Mouse (Mus musculus) forebrain, embryonic 15.5 days (tissue): Measurements from ENCODE around the gene Sort1. TPM values are rescaled to one million over a fixed set of nuclear protein-coding genes. Genes with fewer than 3 reads are reported as not detected.

Source experiments
- ATAC-seq: fragments of 200-750 bp; cut with Nextera tagmentation; replicated peaks from 2 replicates; pipeline ENCODE4 v1.8.0; 2017; ENCODE audit warnings: mild to moderate bottlenecking, moderate TSS enrichment, moderate library complexity
- H3K27ac ChIP-seq: fragments of 300-500 bp; sonication (generic); replicated peaks from 2 replicates; pipeline ENCODE4 v1.5.1; 2015; ENCODE audit warnings: mild to moderate bottlenecking, inconsistent platforms
- H3K27me3 ChIP-seq: fragments of 300-500 bp; sonication (generic); 2 replicates; pipeline ENCODE4 v1.6.1; 2015; ENCODE audit warnings: inconsistent platforms
- H3K36me3 ChIP-seq: fragments of 300-500 bp; sonication (generic); 2 replicates; pipeline ENCODE4 v1.6.1; 2015; ENCODE audit warnings: mild to moderate bottlenecking, inconsistent platforms
- H3K4me1 ChIP-seq: fragments of 300-500 bp; sonication (generic); 2 replicates; pipeline ENCODE4 v1.6.1; 2015; ENCODE audit warnings: inconsistent platforms
- H3K4me2 ChIP-seq: fragments of 300-500 bp; sonication (generic); replicated peaks from 2 replicates; pipeline ENCODE4 v1.6.1; 2015; ENCODE audit warnings: mild to moderate bottlenecking, inconsistent platforms
- H3K4me3 ChIP-seq: fragments of 300-500 bp; sonication (generic); 2 replicates; pipeline ENCODE4 v1.5.1; 2015; ENCODE audit warnings: mild to moderate bottlenecking, inconsistent platforms
- H3K9ac ChIP-seq: fragments of 300-500 bp; sonication (generic); replicated peaks from 2 replicates; pipeline ENCODE4 v1.6.1; 2015; ENCODE audit warnings: mild to moderate bottlenecking, inconsistent platforms
- H3K9me3 ChIP-seq: fragments of 300-500 bp; sonication (generic); 2 replicates; pipeline ENCODE4 v1.6.1; 2016; ENCODE audit warnings: inconsistent platforms
- WGBS: fragments of 180-500 bp; shearing (Covaris S2); methylation state at CpG from one replicate; pipeline ENCODE4 v1.1.7; 2015; ENCODE audit warnings: mixed read lengths; 5-methylcytosine and 5-hydroxymethylcytosine counted together
- polyA plus RNA-seq: library from polyadenylated mRNA; unstranded; fragments of >200 nt; fragmentation: Nextera tagmentation; extraction: Ambion mirVana; gene quantifications from 2 replicates; pipeline ENCODE4 v1.2.1, GENCODE M21; 2015

Gene Sort1
- polyA plus RNA-seq, 1 experiment from 2014 or later, result 25.7 TPM

- H3K9me3 ChIP-seq, result no peaks in the 10 kb centered on the region
- H3K4me2 ChIP-seq, result no peak overlapping the region
- H3K36me3 ChIP-seq, result no peaks in the 10 kb centered on the region
- H3K27me3 ChIP-seq, result no peaks in the 10 kb centered on the region
- peak overlapping the region; percentile 66 for H3K27ac ChIP-seq
- ATAC-seq, result no peak
- H3K4me3 ChIP-seq, result no peak overlapping the region
- no peak overlapping the region for H3K9ac ChIP-seq
- H3K4me1 ChIP-seq, result peaks cover 36% of the 10 kb centered on the region
- WGBS, result 59% methylated on average over 7 of the region's 7 CpGs
Observed at GRCm38 (mm10) chr3:108378875-108379663, 95.2 kb downstream of the Sort1 start.

DNA sequence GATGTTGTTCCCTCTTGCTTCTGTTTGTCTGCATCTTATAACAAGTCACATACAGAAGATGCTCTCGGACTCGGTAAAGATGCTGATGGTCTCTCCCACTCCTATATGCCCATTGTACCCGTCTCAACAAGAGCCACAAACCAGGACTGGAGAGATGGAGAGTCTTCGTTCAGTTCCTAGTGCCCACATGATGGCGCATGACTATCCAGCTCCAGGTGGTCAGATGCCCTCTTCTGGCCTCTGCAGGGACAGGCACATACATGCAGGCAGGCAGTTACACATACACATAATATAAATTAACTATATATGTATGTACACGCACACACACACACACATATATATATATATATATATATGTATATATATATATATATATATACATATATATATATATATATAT, 96.8 kb downstream of the Sort1 start:
- no peak overlapping the region for H3K4me3 ChIP-seq
- no peaks in the 10 kb centered on the region for H3K9me3 ChIP-seq
- no peak for ATAC-seq
- no peaks in the 10 kb centered on the region for H3K36me3 ChIP-seq
- no peak overlapping the region for H3K27ac ChIP-seq
- H3K9ac ChIP-seq, result no peak overlapping the region
- H3K4me1 ChIP-seq, result peaks cover 49% of the 10 kb centered on the region
- no peaks in the 10 kb centered on the region for H3K27me3 ChIP-seq
- no peak overlapping the region for H3K4me2 ChIP-seq
- WGBS, result 72% methylated on average over 6 of the region's 6 CpGs

DNA sequence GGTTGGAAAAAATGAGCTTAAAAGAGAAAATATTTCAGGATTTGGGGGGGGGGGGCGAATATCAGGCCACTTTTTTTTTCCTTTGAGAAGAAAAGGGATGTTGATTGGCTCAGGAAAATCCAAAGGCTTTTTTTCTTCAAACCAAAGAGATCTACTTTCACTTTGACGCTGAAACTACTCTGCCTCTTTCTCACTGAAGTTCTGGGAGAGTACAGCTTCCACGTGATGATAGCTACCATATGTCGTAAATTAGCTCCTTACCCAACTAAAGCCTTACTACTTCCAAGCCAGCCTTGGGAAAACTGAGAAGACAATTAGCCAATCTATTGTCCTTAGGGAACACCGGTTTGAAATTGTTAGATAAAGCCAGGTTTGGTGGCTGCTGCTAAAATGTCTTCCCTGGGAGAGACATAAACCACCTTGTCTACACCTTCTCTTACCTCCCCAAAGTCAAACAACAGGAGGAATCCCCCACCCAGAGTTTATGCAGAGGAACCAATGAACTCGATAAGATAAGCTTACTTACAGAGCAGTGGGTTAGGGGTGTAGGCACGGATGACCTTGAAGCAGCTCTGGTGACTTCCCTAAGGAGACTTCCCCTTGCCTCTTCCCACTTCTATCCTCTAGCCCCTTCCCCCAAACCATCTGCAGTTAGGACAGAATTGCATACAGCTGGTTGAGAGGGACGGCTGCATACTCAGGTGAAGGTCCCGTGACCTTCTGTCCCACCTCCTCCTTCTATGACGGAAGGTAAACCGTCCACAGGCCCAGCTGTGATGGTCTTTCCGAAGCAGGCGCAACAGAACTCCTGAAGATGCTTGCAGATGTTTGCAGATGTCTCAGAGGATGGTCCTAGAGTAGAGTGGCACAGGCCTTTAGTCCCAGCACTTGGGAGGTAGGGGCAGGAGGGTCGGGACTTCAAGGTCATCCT, 98.3 kb downstream of the Sort1 start:
- H3K4me2 ChIP-seq, result no peak overlapping the region
- ATAC-seq, result no peak
- 77% methylated on average over 14 of the region's 14 CpGs for WGBS
- H3K9me3 ChIP-seq, result no peaks in the 10 kb centered on the region
- H3K36me3 ChIP-seq, result no peaks in the 10 kb centered on the region
- no peak overlapping the region for H3K9ac ChIP-seq
- H3K27ac ChIP-seq, result no peak overlapping the region
- H3K4me3 ChIP-seq, result no peak overlapping the region
- H3K27me3 ChIP-seq, result no peaks in the 10 kb centered on the region
- H3K4me1 ChIP-seq, result peaks cover 49% of the 10 kb centered on the region

- Histone ChIP-seq H3K9ac (peak within 1 kb of the TSS; percentile 68), H3K4me3 (peak within 1 kb of the TSS; percentile 82), H3K27me3 (no peaks in the 10 kb centered on the region), H3K4me2 (peak within 1 kb of the TSS; percentile 67), H3K9me3 (no peaks in the 10 kb centered on the region), H3K4me1 (peaks cover 50% of the 10 kb centered on the region), H3K27ac (peak within 1 kb of the TSS; percentile 77), H3K36me3 (no peaks in the 10 kb centered on the region)
- peak; percentile 91 for ATAC-seq
- under 1% methylated on average over 44 of the region's 44 CpGs for WGBS
Observed at GRCm38 (mm10) chr3:108383485-108384354, 99.8 kb downstream of the Sort1 start, which contains the start of gene Psrc1. Psrc1 (plus strand) TSS chr3:108383839.

- Histone ChIP-seq H3K36me3 (no peaks in the 10 kb centered on the region), H3K4me3 (peak overlapping the region; percentile 82), H3K27me3 (no peaks in the 10 kb centered on the region), H3K27ac (no peak overlapping the region), H3K4me1 (peaks cover 51% of the 10 kb centered on the region), H3K9ac (peak overlapping the region; percentile 68), H3K4me2 (peak overlapping the region; percentile 67), H3K9me3 (no peaks in the 10 kb centered on the region)
- ATAC-seq, result no peak
- WGBS, result 37% methylated on average over 2 of the region's 2 CpGs
Observed at GRCm38 (mm10) chr3:108384425-108384824, 100.5 kb downstream of the Sort1 start.

- Histone ChIP-seq H3K4me2 (no peak overlapping the region), H3K9ac (no peak overlapping the region), H3K9me3 (no peaks in the 10 kb centered on the region), H3K27me3 (no peaks in the 10 kb centered on the region), H3K4me3 (no peak overlapping the region), H3K4me1 (peaks cover 41% of the 10 kb centered on the region), H3K27ac (no peak overlapping the region; the same call in 1 of the 2 replicates), H3K36me3 (no peaks in the 10 kb centered on the region)
- WGBS, result 91% methylated on average over 10 of the region's 10 CpGs
- ATAC-seq, result no peak
Observed at GRCm38 (mm10) chr3:108386186-108386585, 102.3 kb downstream of the Sort1 start.

- peak overlapping the region; percentile 68 for H3K27ac ChIP-seq
- no peak overlapping the region for H3K4me2 ChIP-seq
- peaks cover 21% of the 10 kb centered on the region for H3K4me1 ChIP-seq
- ATAC-seq, result peak; percentile 74
- H3K9ac ChIP-seq, result no peak overlapping the region
- WGBS, result under 1% methylated on average over 5 of the region's 5 CpGs
- H3K9me3 ChIP-seq, result no peaks in the 10 kb centered on the region
- no peak overlapping the region for H3K4me3 ChIP-seq
- peaks cover 23% of the 10 kb centered on the region for H3K36me3 ChIP-seq
- H3K27me3 ChIP-seq, result no peaks in the 10 kb centered on the region
Observed at GRCm38 (mm10) chr3:108389111-108389545, 105.2 kb downstream of the Sort1 start.

GRCm38 (mm10) chr3:108392299-108392698, 108.4 kb downstream of the Sort1 start:
- Histone ChIP-seq H3K36me3 (peaks cover 53% of the 10 kb centered on the region), H3K9me3 (no peaks in the 10 kb centered on the region), H3K4me2 (no peak overlapping the region), H3K4me3 (no peak overlapping the region), H3K27ac (no peak overlapping the region), H3K27me3 (no peaks in the 10 kb centered on the region), H3K4me1 (peaks cover 8% of the 10 kb centered on the region), H3K9ac (no peak overlapping the region)
- no peak for ATAC-seq
- 18% methylated on average over 10 of the region's 10 CpGs for WGBS

DNA sequence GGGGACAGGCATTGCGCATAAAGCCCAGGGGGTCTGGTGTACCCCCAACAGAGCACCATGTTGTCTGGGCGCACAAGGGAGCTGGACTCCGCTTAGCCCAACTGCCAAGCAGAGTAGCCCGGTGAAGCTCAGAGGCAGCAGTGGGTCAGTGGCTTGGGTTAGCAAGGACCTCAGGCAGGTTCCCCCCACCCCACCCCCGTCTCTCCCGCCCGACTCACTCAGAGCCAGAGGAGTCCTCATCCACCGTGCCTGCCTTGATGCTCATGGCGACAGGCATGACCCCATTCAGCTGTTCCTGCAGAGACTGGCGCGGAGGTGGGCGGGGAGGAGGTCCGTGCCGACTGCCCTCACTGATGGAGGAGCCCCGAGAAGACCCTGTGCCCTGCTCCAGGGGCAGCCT, 108.9 kb downstream of the Sort1 start:
- 57% methylated on average over 15 of the region's 15 CpGs for WGBS
- Histone ChIP-seq H3K9ac (no peak overlapping the region), H3K27me3 (no peaks in the 10 kb centered on the region), H3K9me3 (no peaks in the 10 kb centered on the region), H3K36me3 (peaks cover 58% of the 10 kb centered on the region), H3K4me3 (no peak overlapping the region), H3K27ac (no peak overlapping the region), H3K4me1 (peaks cover 8% of the 10 kb centered on the region), H3K4me2 (no peak overlapping the region)
- ATAC-seq, result no peak

DNA sequence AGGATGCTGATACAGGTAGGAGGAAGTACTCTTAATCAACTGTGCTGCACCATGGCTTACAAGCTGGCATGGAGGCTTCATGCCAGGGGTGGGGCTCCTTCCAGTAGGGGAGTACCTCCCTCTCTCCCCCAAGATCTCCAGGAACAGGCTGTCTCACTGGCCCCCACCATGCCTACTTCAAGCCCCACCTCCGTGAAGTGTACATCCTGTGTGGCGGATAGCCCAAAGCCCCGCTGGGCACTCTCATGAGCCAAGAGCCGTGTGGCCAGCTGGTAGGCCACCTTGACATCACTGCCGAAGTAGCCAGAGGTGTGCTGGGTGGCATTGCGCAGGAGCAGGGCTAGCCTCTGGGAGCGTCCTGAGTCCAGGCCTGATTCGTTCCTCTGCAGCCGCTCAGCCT, 114.4 kb downstream of the Sort1 start:
- no peak for ATAC-seq

GRCm38 (mm10) chr3:108400442-108400841, 116.6 kb downstream of the Sort1 start:
- H3K27me3 ChIP-seq, result no peaks in the 10 kb centered on the region
- no peak overlapping the region for H3K4me3 ChIP-seq
- H3K4me1 ChIP-seq, result peaks cover 22% of the 10 kb centered on the region
- no peak overlapping the region for H3K9ac ChIP-seq
- 91% methylated on average over 5 of the region's 5 CpGs for WGBS
- H3K27ac ChIP-seq, result no peak overlapping the region
- no peak for ATAC-seq
- no peaks in the 10 kb centered on the region for H3K9me3 ChIP-seq
- H3K36me3 ChIP-seq, result peaks cover 92% of the 10 kb centered on the region
- no peak overlapping the region for H3K4me2 ChIP-seq

More for the DNA sequence above, 114.4 kb downstream of the Sort1 start:
- H3K4me3 ChIP-seq, result no peak overlapping the region
- H3K27me3 ChIP-seq, result no peaks in the 10 kb centered on the region
- no peak overlapping the region for H3K27ac ChIP-seq
- peaks cover 95% of the 10 kb centered on the region for H3K36me3 ChIP-seq
- H3K9ac ChIP-seq, result no peak overlapping the region
- no peaks in the 10 kb centered on the region for H3K9me3 ChIP-seq
- 91% methylated on average over 9 of the region's 9 CpGs for WGBS
- H3K4me2 ChIP-seq, result no peak overlapping the region
- H3K4me1 ChIP-seq, result peaks cover 14% of the 10 kb centered on the region
